Mouse (Mus musculus) kidney, embryonic 14.5 days (tissue): ENCODE data around the gene Cnep1r1. TPM values are rescaled to one million over a fixed set of nuclear protein-coding genes. Genes with fewer than 3 reads are reported as not detected.

Experiments used
- ATAC-seq: fragments of 200-750 bp; cut with Nextera tagmentation; 2 replicates; pipeline ENCODE4 v1.8.0; 2017; ENCODE audit warnings: moderate number of reproducible peaks, mild to moderate bottlenecking, moderate TSS enrichment, moderate library complexity; ENCODE audit not compliant: low FRiP score, low TSS enrichment
- H3K27ac ChIP-seq: fragments of 300-500 bp; sonication (generic); 2 replicates; pipeline ENCODE4 v1.5.1; 2014; ENCODE audit warnings: low read depth, mild to moderate bottlenecking, low read length, moderate library complexity, mixed read lengths
- H3K27me3 ChIP-seq: fragments of 300-500 bp; sonication (generic); 2 replicates; pipeline ENCODE4 v1.6.1; 2014; ENCODE audit warnings: mild to moderate bottlenecking, low read length; ENCODE audit not compliant: control insufficient read depth, insufficient read depth
- H3K36me3 ChIP-seq: fragments of 300-500 bp; sonication (generic); 2 replicates; pipeline ENCODE4 v1.6.1; 2014; ENCODE audit warnings: low read length, mixed read lengths; ENCODE audit not compliant: control insufficient read depth, insufficient read depth
- H3K4me1 ChIP-seq: fragments of 300-500 bp; sonication (generic); 2 replicates; pipeline ENCODE4 v1.6.1; 2014; ENCODE audit warnings: low read length, mixed read lengths; ENCODE audit not compliant: control insufficient read depth, insufficient read depth
- H3K4me2 ChIP-seq: fragments of 300-500 bp; sonication (generic); replicated peaks from 2 replicates; pipeline ENCODE4 v1.6.1; 2014; ENCODE audit warnings: low read depth, mild to moderate bottlenecking, low read length
- H3K4me3 ChIP-seq: fragments of 300-500 bp; sonication (generic); 2 replicates; pipeline ENCODE4 v1.5.1; 2014; ENCODE audit warnings: mild to moderate bottlenecking, low read length
- H3K9ac ChIP-seq: fragments of 300-500 bp; sonication (generic); 2 replicates; pipeline ENCODE4 v1.6.1; 2014; ENCODE audit warnings: low read depth, mild to moderate bottlenecking, low read length, moderate library complexity
- H3K9me3 ChIP-seq: fragments of 300-500 bp; sonication (generic); 2 replicates; pipeline ENCODE4 v1.6.1; 2016; ENCODE audit warnings: low read length; ENCODE audit not compliant: control insufficient read depth
- WGBS: fragments of 180-500 bp; shearing (Covaris S2); extraction: QIAGEN DNeasy Blood & Tissue Kit; methylation state at CpG from one replicate; pipeline ENCODE4 v1.1.7; 2014; 5-methylcytosine and 5-hydroxymethylcytosine counted together
- microRNA-seq: library from miRNA; unstranded; fragments of <30 nt; microRNA quantifications from one replicate; pipeline ENCODE4, GENCODE M21; 2016
- polyA plus RNA-seq: library from polyadenylated mRNA; unstranded; fragments of >200 nt; fragmentation: Nextera tagmentation; extraction: Ambion mirVana; gene quantifications from 2 replicates; pipeline ENCODE4 v1.2.1, GENCODE M21; 2014

Cnep1r1 gene
- polyA plus RNA-seq, 1 experiment from 2014 or later = 35.6 TPM

GRCm38 (mm10) chr8:88160237-88160995 lies 41.8 kb downstream of the Cnep1r1 start:
- 89% methylated on average over 9 of the region's 10 CpGs for WGBS
- Histone ChIP-seq H3K36me3 (peaks cover 75% of the 10 kb centered on the region), H3K4me1 (no peaks in the 10 kb centered on the region), H3K4me2 (no peak overlapping the region), H3K27ac (no peak overlapping the region), H3K27me3 (no peaks in the 10 kb centered on the region), H3K4me3 (no peak overlapping the region), H3K9ac (no peak overlapping the region), H3K9me3 (no peaks in the 10 kb centered on the region)
- no peak for ATAC-seq

- WGBS = 79% methylated on average over 5 of the region's 5 CpGs
- no peak for ATAC-seq
These were observed 42.9 kb downstream of the Cnep1r1 start for GRCm38 (mm10) chr8:88161439-88161838.

GRCm38 (mm10) chr8:88175264-88175663 lies 56.7 kb downstream of the Cnep1r1 start:
- Histone ChIP-seq H3K4me3 (no peak overlapping the region), H3K9me3 (no peaks in the 10 kb centered on the region), H3K4me2 (no peak overlapping the region), H3K27me3 (no peaks in the 10 kb centered on the region), H3K27ac (no peak overlapping the region), H3K9ac (no peak overlapping the region), H3K4me1 (no peaks in the 10 kb centered on the region), H3K36me3 (peaks cover 14% of the 10 kb centered on the region; the same call in 1 of the 2 replicates)
- no peak for ATAC-seq
- 83% methylated on average over 7 of the region's 7 CpGs for WGBS

More at GRCm38 (mm10) chr8:88161439-88161838, 42.9 kb downstream of the Cnep1r1 start:
- Histone ChIP-seq H3K4me3 (no peak overlapping the region), H3K4me1 (no peaks in the 10 kb centered on the region), H3K4me2 (no peak overlapping the region), H3K27ac (no peak overlapping the region), H3K36me3 (peaks cover 79% of the 10 kb centered on the region), H3K9me3 (no peaks in the 10 kb centered on the region), H3K9ac (no peak overlapping the region), H3K27me3 (no peaks in the 10 kb centered on the region)

GRCm38 (mm10) chr8:88177291-88177690 lies 58.7 kb downstream of the Cnep1r1 start:
- Histone ChIP-seq H3K9me3 (no peaks in the 10 kb centered on the region), H3K4me3 (no peak overlapping the region), H3K36me3 (peaks cover 3% of the 10 kb centered on the region; the same call in 1 of the 2 replicates), H3K4me2 (no peak overlapping the region), H3K4me1 (no peaks in the 10 kb centered on the region), H3K9ac (no peak overlapping the region), H3K27me3 (no peaks in the 10 kb centered on the region), H3K27ac (no peak overlapping the region)
- 90% methylated on average over 8 of the region's 8 CpGs for WGBS
- ATAC-seq = no peak

- no peak overlapping the region for H3K4me3 ChIP-seq
- no peaks in the 10 kb centered on the region for H3K9me3 ChIP-seq
- H3K27ac ChIP-seq = no peak overlapping the region
- no peaks in the 10 kb centered on the region for H3K27me3 ChIP-seq
- no peaks in the 10 kb centered on the region for H3K4me1 ChIP-seq
- ATAC-seq = no peak
- no peaks in the 10 kb centered on the region for H3K36me3 ChIP-seq
- no peak overlapping the region for H3K4me2 ChIP-seq
- WGBS = 86% methylated on average over 2 of the region's 2 CpGs
- H3K9ac ChIP-seq = no peak overlapping the region
These were observed 64.6 kb downstream of the Cnep1r1 start for GRCm38 (mm10) chr8:88183121-88183520.

Small RNAs within 50 kb of the gene (microRNA-seq; reads per million reads assigned to microRNA genes)
- not detected for gene Mir7071

Other genes starting within 250 kb of the Cnep1r1 start
- gene Zfp423, start 159.2 kb upstream of the Cnep1r1 start, polyA plus RNA-seq = 15.3 and 18.8 TPM in 2 replicates
- 41.4 and 64.9 TPM in 2 replicates for gene Heatr3, start 19.1 kb downstream of the Cnep1r1 start, polyA plus RNA-seq
- 12.5 and 14.0 TPM in 2 replicates for gene Tent4b, start 80.4 kb downstream of the Cnep1r1 start, polyA plus RNA-seq
- gene Adcy7, start 153.6 kb downstream of the Cnep1r1 start, polyA plus RNA-seq = 2.0 and 3.1 TPM in 2 replicates
- 70.0 and 88.9 TPM in 2 replicates for gene Brd7, start 243.4 kb downstream of the Cnep1r1 start, polyA plus RNA-seq